Mouse (Mus musculus): ENCODE results near the gene Gpr171. TPM values are rescaled to one million over a fixed set of nuclear protein-coding genes. Genes with fewer than 3 reads are reported as not detected.

Gpr171 gene
- polyA plus RNA-seq, 1 experiment from 2014 or later = 0.72 TPM

DNA sequence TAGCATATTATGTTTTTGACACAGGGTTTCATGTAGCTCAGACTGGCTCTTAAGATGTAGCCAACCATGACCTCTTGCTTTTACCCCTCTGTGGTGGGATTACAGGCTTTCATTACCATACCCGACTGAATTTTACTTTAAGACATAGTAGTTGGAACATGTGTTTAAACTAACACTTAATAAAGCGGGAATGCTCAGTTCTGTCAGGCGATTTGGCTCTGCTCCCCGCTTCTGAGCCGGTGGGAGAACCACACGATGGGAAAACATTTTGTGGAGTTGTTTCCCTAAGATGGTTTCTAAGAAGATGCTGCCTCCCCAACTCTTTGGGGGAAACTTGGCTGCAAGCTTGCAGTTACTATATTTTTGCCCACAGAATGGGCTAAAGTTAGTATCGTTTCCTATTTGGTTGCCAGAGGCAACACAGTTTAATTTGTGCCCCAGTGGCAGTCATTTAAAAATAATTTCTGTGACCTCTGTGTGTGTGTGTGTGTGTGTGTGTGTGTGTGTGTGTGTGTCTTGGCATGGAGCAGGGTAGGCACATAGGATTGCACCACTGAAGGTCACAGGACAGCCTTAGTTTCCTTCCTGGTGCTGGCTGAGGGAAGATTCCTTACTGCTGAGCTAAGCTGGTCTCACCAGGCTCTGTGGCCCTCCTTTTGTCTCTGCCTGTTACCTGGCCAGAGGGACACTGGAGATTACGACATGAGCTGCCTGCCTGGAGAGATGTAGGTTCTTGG is 34.9 kb downstream of the Gpr171 start:
- Histone ChIP-seq H3K4me3 (ENCODE audit: low read depth, low read length) (no peak overlapping the region), H3K27me3 (ENCODE audit: control insufficient read depth, insufficient read depth, low read length) (no peaks in the 10 kb centered on the region), H3K9me3 (ENCODE audit: control insufficient read depth, low read length) (no peaks in the 10 kb centered on the region), H3K36me3 (ENCODE audit: control insufficient read depth, insufficient read depth, low read length) (no peaks in the 10 kb centered on the region), H3K4me1 (ENCODE audit: control insufficient read depth, insufficient read depth, low read length) (no peaks in the 10 kb centered on the region), H3K27ac (ENCODE audit: low read depth, low read length) (no peak overlapping the region), H3K4me2 (no peak overlapping the region), H3K9ac (ENCODE audit: low read length) (no peak overlapping the region)
- no peak for ATAC-seq (ENCODE audit: low FRiP score)
- 78% methylated on average over 8 of the region's 8 CpGs for WGBS
- DNase-seq (ENCODE audit: low spot score, missing footprints) = no peak

DNA sequence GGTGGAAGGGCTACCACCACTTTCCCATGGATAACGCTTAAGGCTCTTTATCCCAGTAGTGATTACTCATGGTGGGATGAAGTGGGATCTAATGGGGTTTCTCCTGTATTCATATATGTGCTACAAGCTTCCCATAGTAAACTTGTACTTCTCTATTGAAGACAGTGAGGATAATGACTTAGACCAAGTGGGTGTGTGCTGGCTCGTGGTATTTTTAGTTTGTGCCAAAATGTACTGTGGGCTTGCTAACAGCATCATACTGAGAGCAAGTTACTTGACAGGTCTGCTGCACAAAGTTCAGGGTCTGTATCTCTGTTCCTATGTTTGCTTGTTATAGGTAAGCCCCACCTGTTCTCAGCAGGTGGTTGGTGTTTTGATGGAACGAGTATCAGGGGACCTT is 35.7 kb downstream of the Gpr171 start:
- H3K4me3 ChIP-seq (ENCODE audit: low read depth, low read length) = no peak overlapping the region
- no peaks in the 10 kb centered on the region for H3K36me3 ChIP-seq (ENCODE audit: control insufficient read depth, insufficient read depth, low read length)
- H3K27ac ChIP-seq (ENCODE audit: low read depth, low read length) = no peak overlapping the region
- H3K9ac ChIP-seq (ENCODE audit: low read length) = no peak overlapping the region
- H3K9me3 ChIP-seq (ENCODE audit: control insufficient read depth, low read length) = no peaks in the 10 kb centered on the region
- WGBS = 85% methylated on average over 3 of the region's 3 CpGs
- no peak overlapping the region for H3K4me2 ChIP-seq
- no peaks in the 10 kb centered on the region for H3K4me1 ChIP-seq (ENCODE audit: control insufficient read depth, insufficient read depth, low read length)
- H3K27me3 ChIP-seq (ENCODE audit: control insufficient read depth, insufficient read depth, low read length) = no peaks in the 10 kb centered on the region
- ATAC-seq (ENCODE audit: low FRiP score) (no peak), DNase-seq (ENCODE audit: low spot score, missing footprints) (no peak)

DNA sequence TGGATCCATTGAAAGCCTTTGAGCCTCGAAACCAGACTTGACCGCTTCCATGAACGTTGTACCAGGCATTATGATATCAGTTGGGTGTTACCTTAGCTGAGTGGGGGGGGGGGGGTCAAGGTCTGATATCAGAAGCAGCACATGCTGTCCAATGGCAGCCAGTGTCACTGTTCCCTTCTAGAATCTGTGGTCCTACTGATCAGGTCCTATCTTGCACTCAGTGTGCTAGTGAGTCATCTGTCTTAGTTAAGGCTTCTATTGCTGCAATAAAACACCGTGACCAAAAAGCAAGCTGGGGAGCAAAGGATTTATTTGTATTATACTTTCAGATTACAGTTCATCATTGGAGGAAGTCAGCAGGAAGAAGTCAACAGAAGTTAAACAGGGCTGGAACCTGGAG is 38.2 kb downstream of the Gpr171 start:
- no peak overlapping the region for H3K27ac ChIP-seq (ENCODE audit: low read depth, low read length)
- H3K4me2 ChIP-seq = no peak overlapping the region
- WGBS = 87% methylated on average over 4 of the region's 4 CpGs
- H3K4me3 ChIP-seq (ENCODE audit: low read depth, low read length) = no peak overlapping the region
- H3K36me3 ChIP-seq (ENCODE audit: control insufficient read depth, insufficient read depth, low read length) = no peaks in the 10 kb centered on the region
- H3K27me3 ChIP-seq (ENCODE audit: control insufficient read depth, insufficient read depth, low read length) = no peaks in the 10 kb centered on the region
- no peak for DNase-seq (ENCODE audit: low spot score, missing footprints)
- no peak overlapping the region for H3K9ac ChIP-seq (ENCODE audit: low read length)
- H3K9me3 ChIP-seq (ENCODE audit: control insufficient read depth, low read length) = no peaks in the 10 kb centered on the region
- H3K4me1 ChIP-seq (ENCODE audit: control insufficient read depth, insufficient read depth, low read length) = no peaks in the 10 kb centered on the region
- ATAC-seq (ENCODE audit: low FRiP score) = no peak

DNA sequence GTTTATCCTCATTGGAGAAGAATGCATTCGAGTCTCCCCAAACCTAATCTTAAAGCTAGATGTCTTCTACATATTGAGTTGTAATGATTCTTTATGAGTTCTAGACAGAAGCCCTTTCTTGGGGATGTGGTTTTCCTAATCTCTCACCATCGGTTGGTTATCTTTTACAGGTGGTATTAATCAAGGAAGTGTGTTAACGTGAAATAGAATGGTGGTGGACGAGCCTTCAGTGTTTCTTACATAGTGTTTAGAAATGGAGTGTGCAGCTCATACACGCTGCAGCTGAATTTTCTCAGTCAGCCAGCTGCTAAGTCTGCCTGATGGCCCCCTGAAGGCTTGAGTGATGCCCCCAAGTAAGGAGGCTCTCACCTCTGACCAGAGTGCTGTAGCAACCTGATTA is 39.5 kb downstream of the Gpr171 start:
- Histone ChIP-seq H3K36me3 (ENCODE audit: control insufficient read depth, insufficient read depth, low read length) (no peaks in the 10 kb centered on the region), H3K4me1 (ENCODE audit: control insufficient read depth, insufficient read depth, low read length) (no peaks in the 10 kb centered on the region), H3K9me3 (ENCODE audit: control insufficient read depth, low read length) (no peaks in the 10 kb centered on the region), H3K27me3 (ENCODE audit: control insufficient read depth, insufficient read depth, low read length) (no peaks in the 10 kb centered on the region), H3K27ac (ENCODE audit: low read depth, low read length) (no peak overlapping the region), H3K4me3 (ENCODE audit: low read depth, low read length) (no peak overlapping the region), H3K4me2 (no peak overlapping the region), H3K9ac (ENCODE audit: low read length) (no peak overlapping the region)
- 78% methylated on average over 5 of the region's 5 CpGs for WGBS
- DNase-seq (ENCODE audit: low spot score, missing footprints) (no peak), ATAC-seq (ENCODE audit: low FRiP score) (no peak)

DNA sequence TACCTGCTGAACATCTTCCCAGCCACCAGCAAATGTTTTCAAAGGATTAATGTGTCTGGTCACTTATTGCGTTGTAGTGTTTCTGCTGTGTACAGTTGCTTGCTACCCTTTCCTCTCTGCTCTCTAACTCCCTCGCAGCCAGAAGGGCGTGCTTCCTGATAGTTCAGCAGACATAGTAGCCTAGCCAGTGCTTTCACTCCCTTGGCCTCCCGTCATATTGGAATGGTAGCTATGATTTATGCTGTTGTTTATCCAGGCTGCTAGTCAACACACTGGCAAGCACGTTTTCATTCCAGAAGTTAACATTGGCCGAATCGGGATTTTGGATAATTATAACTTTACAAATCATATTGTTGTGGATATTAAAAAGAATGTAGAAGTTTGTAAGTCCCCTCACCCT is 41.5 kb downstream of the Gpr171 start:
- Histone ChIP-seq H3K4me2 (no peak overlapping the region), H3K9me3 (ENCODE audit: control insufficient read depth, low read length) (no peaks in the 10 kb centered on the region), H3K4me1 (ENCODE audit: control insufficient read depth, insufficient read depth, low read length) (no peaks in the 10 kb centered on the region), H3K27ac (ENCODE audit: low read depth, low read length) (no peak overlapping the region), H3K27me3 (ENCODE audit: control insufficient read depth, insufficient read depth, low read length) (no peaks in the 10 kb centered on the region), H3K36me3 (ENCODE audit: control insufficient read depth, insufficient read depth, low read length) (no peaks in the 10 kb centered on the region), H3K4me3 (ENCODE audit: low read depth, low read length) (no peak overlapping the region), H3K9ac (ENCODE audit: low read length) (no peak overlapping the region)
- 89% methylated on average over 7 of the region's 7 CpGs for WGBS
- ATAC-seq (ENCODE audit: low FRiP score) (no peak), DNase-seq (ENCODE audit: low spot score, missing footprints) (no peak)

DNA sequence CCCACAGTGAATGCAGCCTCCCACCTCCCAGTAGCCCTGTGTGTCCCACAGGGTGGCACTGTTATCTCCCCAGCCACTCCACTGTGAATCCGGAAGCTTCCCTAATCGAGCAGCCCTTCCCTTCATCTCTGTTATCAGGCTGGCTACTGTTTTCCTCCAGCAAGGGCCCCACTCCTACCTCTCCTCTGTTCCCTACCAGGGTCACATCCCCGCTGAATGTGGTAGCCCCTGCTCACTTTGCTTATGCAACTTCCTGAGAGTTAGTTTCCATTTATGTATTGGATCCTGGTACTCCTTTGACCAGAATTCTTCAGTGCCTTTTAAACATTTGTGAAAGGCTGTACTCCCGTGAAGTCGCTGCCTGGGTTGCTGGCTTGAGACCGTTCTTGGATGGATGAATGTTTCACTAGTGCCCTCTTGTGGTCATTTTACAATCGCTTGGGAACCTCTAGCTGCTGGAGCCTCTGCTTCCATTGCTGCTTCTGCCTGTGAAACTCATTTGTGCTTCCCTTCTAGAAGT is 42.5 kb downstream of the Gpr171 start:
- H3K4me2 ChIP-seq = no peak overlapping the region; the same call in 1 of the 2 replicates
- H3K27me3 ChIP-seq (ENCODE audit: control insufficient read depth, insufficient read depth, low read length) = no peaks in the 10 kb centered on the region
- H3K9me3 ChIP-seq (ENCODE audit: control insufficient read depth, low read length) = no peaks in the 10 kb centered on the region
- ATAC-seq (ENCODE audit: low FRiP score) (peak; percentile 81), DNase-seq (ENCODE audit: low spot score, missing footprints) (peak; percentile 97)
- H3K27ac ChIP-seq (ENCODE audit: low read depth, low read length) = no peak overlapping the region
- no peak overlapping the region for H3K9ac ChIP-seq (ENCODE audit: low read length)
- 3% methylated on average over 7 of the region's 7 CpGs for WGBS
- H3K36me3 ChIP-seq (ENCODE audit: control insufficient read depth, insufficient read depth, low read length) = no peaks in the 10 kb centered on the region
- no peaks in the 10 kb centered on the region for H3K4me1 ChIP-seq (ENCODE audit: control insufficient read depth, insufficient read depth, low read length)
- H3K4me3 ChIP-seq (ENCODE audit: low read depth, low read length) = no peak overlapping the region

DNA sequence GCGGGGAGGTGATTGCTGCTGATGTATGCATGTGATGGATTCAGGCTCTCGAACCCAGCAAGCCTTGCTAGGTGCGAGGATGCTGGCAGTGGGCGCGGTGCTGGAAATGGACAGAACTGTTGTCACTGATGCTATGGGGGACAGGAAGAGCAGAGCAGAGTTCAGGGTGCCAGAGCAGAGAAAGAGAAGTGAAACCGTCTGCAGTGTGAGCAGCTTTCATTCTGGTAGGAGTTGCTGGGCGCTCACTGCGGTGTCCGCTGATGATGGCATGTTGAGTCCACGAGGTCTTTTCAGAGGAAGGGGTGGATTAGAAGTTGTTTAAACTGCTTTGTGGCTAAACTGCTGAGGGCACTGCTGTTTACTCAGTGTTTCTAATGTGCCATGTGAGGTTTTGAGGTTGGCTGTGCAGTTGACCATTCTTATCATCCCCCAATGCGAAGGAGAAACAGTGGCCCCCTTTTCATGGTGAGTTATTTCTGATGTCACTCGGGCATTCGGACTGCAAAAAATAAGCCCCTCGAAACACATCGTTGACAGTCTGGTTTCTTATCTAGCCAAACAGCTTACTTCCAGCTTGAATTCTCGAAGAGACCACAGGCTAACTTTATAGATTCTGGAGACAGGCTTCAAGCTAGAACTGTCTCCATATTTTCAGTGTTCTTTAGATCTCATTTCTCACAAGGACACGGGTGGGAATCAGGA is 46.6 kb downstream of the Gpr171 start:
- no peaks in the 10 kb centered on the region for H3K4me1 ChIP-seq (ENCODE audit: control insufficient read depth, insufficient read depth, low read length)
- no peak overlapping the region for H3K4me2 ChIP-seq
- H3K9me3 ChIP-seq (ENCODE audit: control insufficient read depth, low read length) = no peaks in the 10 kb centered on the region
- no peak for ATAC-seq (ENCODE audit: low FRiP score)
- H3K4me3 ChIP-seq (ENCODE audit: low read depth, low read length) = no peak overlapping the region
- DNase-seq (ENCODE audit: low spot score, missing footprints) = no peak
- no peak overlapping the region for H3K27ac ChIP-seq (ENCODE audit: low read depth, low read length)
- H3K27me3 ChIP-seq (ENCODE audit: control insufficient read depth, insufficient read depth, low read length) = no peaks in the 10 kb centered on the region
- no peaks in the 10 kb centered on the region for H3K36me3 ChIP-seq (ENCODE audit: control insufficient read depth, insufficient read depth, low read length)
- H3K9ac ChIP-seq (ENCODE audit: low read length) = no peak overlapping the region
- WGBS = 88% methylated on average over 17 of the region's 17 CpGs

Other genes with a start within 250 kb of the Gpr171 start
- 0.29 TPM in 1 of 2 replicates, not detected in the other for gene Clrn1, start 216.5 kb downstream of the Gpr171 start, polyA plus RNA-seq (2014; fragmentation: Nextera tagmentation; extraction: Ambion mirVana)
- gene Med12l, start 96.0 kb downstream of the Gpr171 start, polyA plus RNA-seq (2014; fragmentation: Nextera tagmentation; extraction: Ambion mirVana) = 2.9 and 3.3 TPM in 2 replicates
- gene P2ry14, start 51.8 kb upstream of the Gpr171 start, polyA plus RNA-seq (2014; fragmentation: Nextera tagmentation; extraction: Ambion mirVana) = 1.0 and 1.4 TPM in 2 replicates
- gene Gpr87, start 93.3 kb upstream of the Gpr171 start, polyA plus RNA-seq (2014; fragmentation: Nextera tagmentation; extraction: Ambion mirVana) = 0.23 and 0.26 TPM in 2 replicates
- gene P2ry13, start 109.1 kb upstream of the Gpr171 start, polyA plus RNA-seq (2014; fragmentation: Nextera tagmentation; extraction: Ambion mirVana) = 1.2 and 1.4 TPM in 2 replicates
- 2.7 and 3.9 TPM in 2 replicates for gene P2ry12, start 161.1 kb upstream of the Gpr171 start, polyA plus RNA-seq (2014; fragmentation: Nextera tagmentation; extraction: Ambion mirVana)
- 2.8 and 4.5 TPM in 2 replicates for gene Igsf10, start 242.6 kb upstream of the Gpr171 start, polyA plus RNA-seq (2014; fragmentation: Nextera tagmentation; extraction: Ambion mirVana)